Mouse (Mus musculus) megakaryocyte, embryonic 14.5 days (primary cell): ENCODE data around the gene Prrg3.

Experiments
- FLI1 ChIP-seq: IDR thresholded peaks from 2 replicates; pipeline ENCODE4 v1.6.1; 2012; ENCODE audit warnings: low read length, inconsistent platforms, mixed read lengths
- GATA1 ChIP-seq: IDR thresholded peaks from 3 replicates; pipeline ENCODE4 v1.6.1; 2012; ENCODE audit warnings: mixed read lengths, low read length, inconsistent platforms, borderline replicate concordance

DNA sequence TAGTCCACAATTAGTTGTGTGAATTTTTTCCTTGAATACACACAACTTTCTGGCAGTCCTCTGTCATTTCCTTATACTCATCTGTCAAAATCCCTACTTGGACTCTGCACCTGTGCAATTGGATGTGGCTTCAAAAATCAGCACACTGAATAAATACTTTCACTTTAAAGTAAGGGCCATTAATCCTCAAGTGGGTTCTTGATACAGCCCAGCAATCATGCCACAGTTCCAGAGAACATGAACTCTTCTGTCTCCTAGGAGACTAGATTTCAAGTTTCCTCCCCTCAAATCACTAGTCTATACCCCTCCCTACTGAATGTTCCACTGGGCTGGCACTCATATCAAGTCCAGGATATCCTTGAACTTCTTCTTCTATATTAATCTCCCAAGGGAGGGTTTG, 4.1 kb upstream of the Prrg3 start:
- TF ChIP-seq GATA1 (no peak), FLI1 (no peak)
